Mouse (Mus musculus): ENCODE measurements around the gene Setdb2. TPM values are rescaled to one million over a fixed set of nuclear protein-coding genes. Genes with fewer than 3 reads are reported as not detected.
"Not testable (repeated sequence)": the region's sequence is repeated elsewhere in the genome, so short reads cannot be mapped to it uniquely, and the experiment has no call there.

The Setdb2 gene
- total and polyA plus RNA-seq, 2 experiments from 2014 or later, result 4.2 to 5.6 TPM

- DNase-seq (ENCODE audit: low spot score); H3K4me2 ChIP-seq (ENCODE audit: low read depth, low read length); H3K27me3 ChIP-seq (ENCODE audit: insufficient read depth, low read length); H3K9ac ChIP-seq (replicated peaks; ENCODE audit: low read length); H3K4me1 ChIP-seq (ENCODE audit: insufficient read depth, low read length); H3K9me3 ChIP-seq (ENCODE audit: low read length); ATAC-seq; H3K27ac ChIP-seq; H3K36me3 ChIP-seq (ENCODE audit: insufficient read depth, low read length); H3K4me3 ChIP-seq (ENCODE audit: low read length): not testable (repeated sequence)
- peak; percentile 49 for TF ChIP-seq CTCF (IDR thresholded peaks at IDR 0.05; ENCODE audit: low read depth)
- WGBS, result 81% methylated on average over 4 of the region's 4 CpGs
Measured at GRCm38 (mm10) chr14:59390181-59390580, 50.5 kb downstream of the Setdb2 start.

- Histone ChIP-seq H3K4me3 (ENCODE audit: low read length) (no peak overlapping the region), H3K9ac (replicated peaks; ENCODE audit: low read length) (no peak overlapping the region), H3K4me1 (ENCODE audit: insufficient read depth, low read length) (no peaks in the 10 kb centered on the region), H3K27ac (no peak overlapping the region), H3K36me3 (ENCODE audit: insufficient read depth, low read length) (no peaks in the 10 kb centered on the region), H3K9me3 (ENCODE audit: low read length) (no peaks in the 10 kb centered on the region), H3K4me2 (ENCODE audit: low read depth, low read length) (no peak overlapping the region), H3K27me3 (ENCODE audit: insufficient read depth, low read length) (no peaks in the 10 kb centered on the region)
- DNase-seq (ENCODE audit: low spot score) (no peak), ATAC-seq (no peak)
- no peak for TF ChIP-seq CTCF (IDR thresholded peaks at IDR 0.05; ENCODE audit: low read depth)
- WGBS, result 64% methylated on average over 1 of the region's 1 CpGs
Measured at GRCm38 (mm10) chr14:59389532-59389931, 51.2 kb downstream of the Setdb2 start.

GRCm38 (mm10) chr14:59370348-59371068 lies 70.2 kb downstream of the Setdb2 start:
- 90% methylated on average over 25 of the region's 25 CpGs for WGBS
- no peak overlapping the region for H3K4me3 ChIP-seq (ENCODE audit: low read length)
- H3K4me1 ChIP-seq (ENCODE audit: insufficient read depth, low read length), result no peaks in the 10 kb centered on the region
- no peak overlapping the region for H3K4me2 ChIP-seq (ENCODE audit: low read depth, low read length)
- no peaks in the 10 kb centered on the region for H3K36me3 ChIP-seq (ENCODE audit: insufficient read depth, low read length)
- ATAC-seq (no peak), DNase-seq (ENCODE audit: low spot score) (no peak)
- H3K9me3 ChIP-seq (ENCODE audit: low read length), result no peaks in the 10 kb centered on the region
- H3K9ac ChIP-seq (replicated peaks; ENCODE audit: low read length), result no peak overlapping the region
- no peaks in the 10 kb centered on the region for H3K27me3 ChIP-seq (ENCODE audit: insufficient read depth, low read length)
- no peak overlapping the region for H3K27ac ChIP-seq
- TF ChIP-seq CTCF (IDR thresholded peaks at IDR 0.05; ENCODE audit: low read depth), result no peak

GRCm38 (mm10) chr14:59366386-59367105 lies 74.1 kb downstream of the Setdb2 start:
- Histone ChIP-seq H3K27ac (no peak overlapping the region), H3K9me3 (ENCODE audit: low read length) (no peaks in the 10 kb centered on the region), H3K4me3 (ENCODE audit: low read length) (no peak overlapping the region), H3K4me1 (ENCODE audit: insufficient read depth, low read length) (no peaks in the 10 kb centered on the region), H3K9ac (replicated peaks; ENCODE audit: low read length) (no peak overlapping the region), H3K27me3 (ENCODE audit: insufficient read depth, low read length) (no peaks in the 10 kb centered on the region), H3K4me2 (ENCODE audit: low read depth, low read length) (no peak overlapping the region), H3K36me3 (ENCODE audit: insufficient read depth, low read length) (no peaks in the 10 kb centered on the region)
- DNase-seq (ENCODE audit: low spot score) (no peak), ATAC-seq (no peak)
- WGBS, result 88% methylated on average over 8 of the region's 8 CpGs
- no peak for TF ChIP-seq CTCF (IDR thresholded peaks at IDR 0.05; ENCODE audit: low read depth)

GRCm38 (mm10) chr14:59365244-59365644 lies 75.4 kb downstream of the Setdb2 start, which contains the start of gene Phf11d:
Gene Phf11d, minus strand, starts transcription at chr14:59365470.
- Histone ChIP-seq H3K4me1 (ENCODE audit: insufficient read depth, low read length) (no peaks in the 10 kb centered on the region), H3K9ac (replicated peaks; ENCODE audit: low read length) (no peak within 1 kb of the TSS), H3K36me3 (ENCODE audit: insufficient read depth, low read length) (no peaks in the 10 kb centered on the region), H3K9me3 (ENCODE audit: low read length) (no peaks in the 10 kb centered on the region), H3K27me3 (ENCODE audit: insufficient read depth, low read length) (no peaks in the 10 kb centered on the region), H3K4me2 (ENCODE audit: low read depth, low read length) (no peak within 1 kb of the TSS), H3K4me3 (ENCODE audit: low read length) (no peak within 1 kb of the TSS), H3K27ac (no peak within 1 kb of the TSS)
- ATAC-seq (no peak), DNase-seq (ENCODE audit: low spot score) (no peak)
- 82% methylated on average over 6 of the region's 6 CpGs for WGBS
- no peak for TF ChIP-seq CTCF (IDR thresholded peaks at IDR 0.05; ENCODE audit: low read depth)

Other genes starting within 250 kb of the Setdb2 start
- gene Rcbtb1, start 239.7 kb downstream of the Setdb2 start, total RNA-seq (2014; rRNA removed), result 35.3 and 36.6 TPM in 2 replicates
- 30.6 and 30.9 TPM in 2 replicates for gene Rcbtb1, start 239.7 kb downstream of the Setdb2 start, polyA plus RNA-seq (2015; fragmentation: Nextera tagmentation; extraction: Ambion mirVana)
- gene Gm6904, start 180.7 kb downstream of the Setdb2 start, total RNA-seq (2014; rRNA removed), result not detected in 2 replicates
- gene Gm6904, start 180.7 kb downstream of the Setdb2 start, polyA plus RNA-seq (2015; fragmentation: Nextera tagmentation; extraction: Ambion mirVana), result not detected in 2 replicates
- gene Phf11a, start 143.4 kb downstream of the Setdb2 start, total RNA-seq (2014; rRNA removed), result not detected in 2 replicates
- 0.14 TPM in 1 of 2 replicates, not detected in the other for gene Phf11a, start 143.4 kb downstream of the Setdb2 start, polyA plus RNA-seq (2015; fragmentation: Nextera tagmentation; extraction: Ambion mirVana)
- gene Phf11b, start 99.5 kb downstream of the Setdb2 start, total RNA-seq (2014; rRNA removed), result 0.72 TPM in 1 of 2 replicates, not detected in the other
- 0.47 and 0.59 TPM in 2 replicates for gene Phf11b, start 99.5 kb downstream of the Setdb2 start, polyA plus RNA-seq (2015; fragmentation: Nextera tagmentation; extraction: Ambion mirVana)
- gene Phf11d, start 75.4 kb downstream of the Setdb2 start, total RNA-seq (2014; rRNA removed), result 0.89 TPM in 1 of 2 replicates, not detected in the other
- 0.25 and 0.61 TPM in 2 replicates for gene Phf11d, start 75.4 kb downstream of the Setdb2 start, polyA plus RNA-seq (2015; fragmentation: Nextera tagmentation; extraction: Ambion mirVana)
- gene Phf11c, start 45.5 kb downstream of the Setdb2 start, total RNA-seq (2014; rRNA removed), result 0.05 and 0.32 TPM in 2 replicates
- 0.06 and 0.11 TPM in 2 replicates for gene Phf11c, start 45.5 kb downstream of the Setdb2 start, polyA plus RNA-seq (2015; fragmentation: Nextera tagmentation; extraction: Ambion mirVana)
- 16.9 and 22.1 TPM in 2 replicates for gene Cab39l, start 88 bp upstream of the Setdb2 start, total RNA-seq (2014; rRNA removed)
- gene Cab39l, start 88 bp upstream of the Setdb2 start, polyA plus RNA-seq (2015; fragmentation: Nextera tagmentation; extraction: Ambion mirVana), result 32.4 and 35.2 TPM in 2 replicates
- 5.2 and 49.7 TPM in 2 replicates for gene Cdadc1, start 157.1 kb upstream of the Setdb2 start, total RNA-seq (2014; rRNA removed)
- 36.3 and 38.1 TPM in 2 replicates for gene Cdadc1, start 157.1 kb upstream of the Setdb2 start, polyA plus RNA-seq (2015; fragmentation: Nextera tagmentation; extraction: Ambion mirVana)
- gene Shisa2, start 184.4 kb upstream of the Setdb2 start, total RNA-seq (2014; rRNA removed), result 13.6 and 13.7 TPM in 2 replicates
- 3.7 and 3.9 TPM in 2 replicates for gene Shisa2, start 184.4 kb upstream of the Setdb2 start, polyA plus RNA-seq (2015; fragmentation: Nextera tagmentation; extraction: Ambion mirVana)